Mouse (Mus musculus) hindbrain, postnatal 0 days (tissue): ENCODE measurements around the gene Atxn2. TPM values are rescaled to one million over a fixed set of nuclear protein-coding genes. Genes with fewer than 3 reads are reported as not detected.

Source experiments
- ATAC-seq: fragments of 200-750 bp; cut with Nextera tagmentation; 2 replicates; pipeline ENCODE4 v1.8.0; 2017; ENCODE audit warnings: mild to moderate bottlenecking, moderate TSS enrichment, moderate library complexity
- DNase-seq: peaks from one replicate; pipeline ENCODE4 v3.0.0-alpha.2; 2015; ENCODE audit warnings: low spot score
- H3K27ac ChIP-seq: fragments of 300-500 bp; sonication (generic); 2 replicates; pipeline ENCODE4 v1.5.1; 2014; ENCODE audit warnings: mild to moderate bottlenecking
- H3K27me3 ChIP-seq: fragments of 300-500 bp; sonication (generic); 2 replicates; pipeline ENCODE4 v1.6.1; 2014; ENCODE audit warnings: low read length, mixed read lengths; ENCODE audit not compliant: insufficient read depth
- H3K36me3 ChIP-seq: fragments of 300-500 bp; sonication (generic); 2 replicates; pipeline ENCODE4 v1.6.1; 2014; ENCODE audit warnings: low read length, mixed read lengths; ENCODE audit not compliant: insufficient read depth
- H3K4me1 ChIP-seq: fragments of 300-500 bp; sonication (generic); 2 replicates; pipeline ENCODE4 v1.6.1; 2014; ENCODE audit warnings: antibody characterized with exemption, low read length, mixed read lengths; ENCODE audit not compliant: insufficient read depth
- H3K4me2 ChIP-seq: fragments of 300-500 bp; sonication (generic); 2 replicates; pipeline ENCODE4 v1.6.1; 2014; ENCODE audit warnings: low read depth, mild to moderate bottlenecking, low read length, moderate library complexity, mixed read lengths
- H3K4me3 ChIP-seq: fragments of 300-500 bp; sonication (generic); 2 replicates; pipeline ENCODE4 v1.5.1; 2014; ENCODE audit warnings: low read length
- H3K9ac ChIP-seq: fragments of 300-500 bp; sonication (generic); replicated peaks from 2 replicates; pipeline ENCODE4 v1.6.1; 2014; ENCODE audit warnings: mild to moderate bottlenecking, low read length, moderate library complexity, mixed read lengths
- H3K9me3 ChIP-seq: fragments of 300-500 bp; sonication (generic); 2 replicates; pipeline ENCODE4 v1.6.1; 2016; ENCODE audit warnings: low read length, mixed read lengths
- CTCF ChIP-seq: IDR thresholded peaks from 2 replicates; pipeline ENCODE4 v1.5.1; 2016; ENCODE audit warnings: antibody characterized with exemption, control low read depth, low read depth
- WGBS: fragments of 180-500 bp; shearing (Covaris S2); extraction: QIAGEN DNeasy Blood & Tissue Kit; methylation state at CpG from one replicate; pipeline ENCODE4 v1.1.7; 2014; 5-methylcytosine and 5-hydroxymethylcytosine counted together
- polyA plus RNA-seq: library from polyadenylated mRNA; unstranded; fragments of >200 nt; fragmentation: Nextera tagmentation; extraction: Ambion mirVana; gene quantifications from 2 replicates; pipeline ENCODE4 v1.2.1, GENCODE M21; 2015
- total RNA-seq: library from RNA; depleted of rRNA; stranded (reverse); fragments of >200 nt; gene quantifications from 2 replicates; pipeline ENCODE4 v1.2.3, GENCODE M21; 2014

The Atxn2 gene
- total and polyA plus RNA-seq, 2 experiments from 2014 or later = 83.5 to 118 TPM

DNA sequence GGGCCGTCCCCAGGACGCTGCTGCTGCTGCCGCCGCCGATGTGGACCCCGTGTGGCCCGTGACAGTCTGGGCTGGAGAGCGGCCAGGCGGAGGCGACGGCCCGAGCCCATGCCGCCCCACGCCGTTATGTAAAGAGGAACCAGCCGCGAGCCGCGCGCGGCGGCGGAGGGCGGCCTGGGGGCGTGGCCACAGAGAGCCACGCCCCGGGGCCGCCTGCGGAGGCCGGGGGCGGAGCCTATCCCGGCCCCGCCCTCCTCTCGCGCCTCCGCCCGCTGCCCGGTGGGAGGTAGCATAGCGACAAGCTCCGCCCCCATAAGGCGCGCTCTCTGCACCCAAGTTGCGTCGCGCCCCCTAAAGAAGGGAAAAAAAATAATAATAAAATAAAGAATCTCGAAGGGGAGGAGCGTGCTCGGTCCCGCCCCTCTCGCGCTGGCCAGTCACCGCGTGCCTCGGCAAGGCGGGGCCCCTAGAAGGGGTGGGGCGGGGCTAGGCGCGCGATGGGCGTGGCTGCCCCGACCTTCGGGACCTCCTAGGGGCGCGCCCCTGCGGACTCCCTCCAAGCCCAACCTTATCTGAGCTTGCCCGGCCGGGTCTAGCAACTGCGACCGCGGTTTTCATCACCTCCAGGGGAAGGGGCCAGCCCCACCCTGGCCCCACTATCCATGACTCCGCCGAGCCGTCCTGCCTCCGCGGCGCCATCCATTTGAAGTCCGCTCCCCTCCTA lies 125.7 kb downstream of the Atxn2 start:
- H3K9ac ChIP-seq = peak overlapping the region; percentile 68
- peaks cover 32% of the 10 kb centered on the region for H3K4me1 ChIP-seq

DNA sequence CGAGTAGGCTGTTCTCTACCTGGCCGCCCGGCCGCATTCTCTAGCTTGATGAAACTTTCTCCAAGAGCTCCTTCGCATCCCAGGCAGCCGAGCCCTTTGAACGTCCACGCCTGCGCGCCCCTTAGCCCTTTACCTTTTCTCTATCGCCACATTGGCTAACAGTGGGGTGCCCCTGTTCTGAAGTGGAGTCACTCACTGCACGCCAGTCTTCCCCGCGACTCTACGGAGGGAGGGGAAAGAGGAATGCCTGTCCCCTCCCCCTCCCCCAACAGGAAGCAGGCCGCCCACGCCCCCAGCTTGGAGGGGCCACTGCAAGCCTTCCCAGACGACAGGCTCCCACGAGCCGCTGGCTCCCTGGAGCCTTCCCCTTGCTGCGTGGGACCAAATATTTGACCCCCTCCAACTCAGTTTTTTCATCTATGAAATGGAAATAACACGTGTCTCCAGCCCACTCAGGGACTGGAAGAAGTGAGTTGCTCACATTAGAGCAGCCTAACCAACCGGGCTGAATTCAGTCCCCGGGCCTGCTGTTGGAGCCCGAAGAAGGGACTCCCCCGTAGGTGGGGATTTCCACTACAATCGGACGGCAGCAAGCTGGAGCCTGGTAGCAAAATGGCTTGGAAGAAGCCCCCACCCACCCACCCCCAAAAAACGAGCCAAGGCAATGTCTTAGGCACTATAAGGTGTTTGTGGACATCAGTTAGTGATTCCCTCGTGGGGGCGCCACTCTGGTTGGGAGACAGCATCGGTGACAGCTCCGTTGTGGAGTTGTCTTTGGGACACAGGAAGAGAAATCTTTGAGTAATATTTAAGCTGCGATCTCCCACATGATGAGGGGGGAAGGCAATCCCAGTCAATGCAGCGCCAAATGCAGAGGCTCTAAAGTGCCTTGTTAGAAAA lies 126.6 kb downstream of the Atxn2 start, which contains the start of gene Sh2b3:
Gene Sh2b3 (minus strand): TSS at position 206 of the 900 bp plus-strand sequence.
- peak within 1 kb of the TSS; percentile 68 for H3K9ac ChIP-seq
- H3K9me3 ChIP-seq = no peaks in the 10 kb centered on the region
- H3K4me1 ChIP-seq = peaks cover 32% of the 10 kb centered on the region
- TF ChIP-seq CTCF = no peak
- peak within 1 kb of the TSS; percentile 76 for H3K27ac ChIP-seq
- no peaks in the 10 kb centered on the region for H3K27me3 ChIP-seq
- WGBS = 2% methylated on average over 35 of the region's 35 CpGs
- DNase-seq = peak; percentile 37
- H3K4me3 ChIP-seq = peak within 1 kb of the TSS; percentile 80
- H3K4me2 ChIP-seq = peak within 1 kb of the TSS; percentile 89
- H3K36me3 ChIP-seq = no peaks in the 10 kb centered on the region
- no peak for ATAC-seq

More for the DNA sequence above, 125.7 kb downstream of the Atxn2 start:
- Histone ChIP-seq H3K36me3 (no peaks in the 10 kb centered on the region), H3K27ac (peak overlapping the region; percentile 76), H3K27me3 (no peaks in the 10 kb centered on the region), H3K4me2 (peak overlapping the region; percentile 89), H3K9me3 (no peaks in the 10 kb centered on the region), H3K4me3 (peak overlapping the region; percentile 80)
- ATAC-seq = peak; percentile 77
- peak; percentile 89 for DNase-seq
- WGBS = under 1% methylated on average over 67 of the region's 77 CpGs
- no peak for TF ChIP-seq CTCF

DNA sequence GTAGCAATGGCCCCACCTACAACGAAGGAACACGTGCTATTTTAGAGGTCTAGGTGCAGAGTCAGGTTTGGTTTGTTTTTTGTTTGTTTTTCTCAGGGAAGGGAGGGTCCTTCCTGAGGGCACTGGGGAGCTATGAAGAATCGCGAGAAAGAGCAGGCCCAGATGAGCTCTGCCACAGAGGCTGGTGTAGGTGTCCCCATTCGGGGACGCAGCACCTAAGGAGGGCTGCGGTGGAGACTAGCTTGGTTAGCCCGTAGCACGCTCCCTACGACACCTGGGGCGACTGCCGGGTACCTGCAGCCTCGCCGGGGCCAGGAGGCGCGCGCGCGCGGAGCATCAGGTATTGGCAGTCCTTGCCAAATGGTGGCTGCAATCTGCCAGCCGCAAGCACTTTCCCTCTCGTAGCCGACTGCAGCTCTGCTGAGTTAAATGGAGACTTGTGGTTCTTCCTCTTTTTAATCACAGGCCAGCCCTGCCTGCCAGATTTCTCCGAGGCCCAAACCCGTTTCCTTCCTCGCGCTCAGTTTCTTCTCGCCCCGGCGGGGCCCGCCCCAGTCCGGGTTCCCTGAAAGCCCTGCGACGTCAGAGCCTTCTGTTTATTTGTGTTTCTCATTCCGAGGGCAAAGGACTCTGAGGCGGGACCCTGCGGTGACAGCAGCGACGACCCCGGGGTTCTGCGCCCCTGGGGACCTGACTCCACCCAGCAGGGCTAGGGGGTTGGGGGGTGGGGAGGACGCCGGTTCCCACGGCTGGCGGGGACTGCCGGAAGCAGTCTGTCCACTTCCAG lies 127.4 kb downstream of the Atxn2 start:
- Histone ChIP-seq H3K4me2 (peak overlapping the region; percentile 89), H3K36me3 (no peaks in the 10 kb centered on the region), H3K4me1 (peaks cover 28% of the 10 kb centered on the region), H3K27me3 (0 out of 2 replicates have a peak, but pooled peaks cover 6% of the 10 kb centered on the region), H3K9ac (peak overlapping the region; percentile 41; the same call in 1 of the 2 replicates), H3K27ac (peak overlapping the region; percentile 32; the same call in 1 of the 2 replicates), H3K4me3 (peak overlapping the region; percentile 34), H3K9me3 (no peaks in the 10 kb centered on the region)
- ATAC-seq = no peak
- peak; percentile 42 for DNase-seq
- WGBS = 2% methylated on average over 46 of the region's 46 CpGs
- TF ChIP-seq CTCF = no peak

DNA sequence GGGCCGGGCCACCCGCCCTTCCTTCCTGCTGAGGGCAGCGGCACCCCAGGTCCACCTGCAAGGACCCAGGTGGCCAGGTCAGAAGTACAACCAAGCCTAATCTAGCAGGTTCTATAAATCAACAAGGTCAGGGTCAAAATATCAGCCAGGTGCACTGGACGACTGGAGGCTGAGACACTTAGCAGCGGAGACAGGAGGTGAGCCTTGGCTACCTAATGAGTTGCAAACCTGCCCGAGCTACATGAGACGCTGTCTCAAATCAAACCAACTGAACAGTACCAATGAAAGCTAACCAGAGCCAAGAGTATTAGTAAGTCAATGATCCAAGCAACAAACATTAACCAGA lies 128.0 kb downstream of the Atxn2 start:
- DNase-seq = no peak
- no peak overlapping the region for H3K9ac ChIP-seq
- H3K4me3 ChIP-seq = peak overlapping the region; percentile 34
- peak overlapping the region; percentile 89 for H3K4me2 ChIP-seq
- H3K4me1 ChIP-seq = peaks cover 25% of the 10 kb centered on the region
- H3K36me3 ChIP-seq = no peaks in the 10 kb centered on the region
- ATAC-seq = no peak
- H3K27ac ChIP-seq = no peak overlapping the region
- no peaks in the 10 kb centered on the region for H3K9me3 ChIP-seq
- 0 out of 2 replicates have a peak, but pooled peaks cover 8% of the 10 kb centered on the region for H3K27me3 ChIP-seq
- 36% methylated on average over 7 of the region's 7 CpGs for WGBS
- TF ChIP-seq CTCF = no peak

DNA sequence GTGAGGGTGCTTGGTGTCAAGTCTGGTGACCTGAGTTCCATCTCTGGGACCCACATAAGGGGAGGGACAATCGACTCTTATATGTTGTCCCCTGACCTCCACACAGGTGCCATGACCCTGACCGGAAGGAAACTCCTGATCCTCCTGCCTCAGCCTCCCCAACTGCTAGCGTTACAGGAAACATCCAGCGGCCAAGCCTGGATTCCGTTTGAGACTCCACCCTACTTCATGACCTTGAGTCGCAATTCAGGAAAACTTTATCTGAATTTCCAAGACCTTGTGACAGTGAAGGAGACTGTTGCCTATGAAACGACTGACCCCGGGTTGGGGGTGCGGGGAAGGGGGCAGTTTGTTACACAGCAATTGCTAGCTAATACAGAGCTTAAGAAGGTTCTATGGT lies 130.4 kb downstream of the Atxn2 start:
- Histone ChIP-seq H3K4me2 (no peak overlapping the region), H3K9me3 (no peaks in the 10 kb centered on the region), H3K27ac (no peak overlapping the region), H3K4me3 (no peak overlapping the region), H3K36me3 (no peaks in the 10 kb centered on the region), H3K4me1 (peaks cover 13% of the 10 kb centered on the region), H3K27me3 (0 out of 2 replicates have a peak, but pooled peaks cover 8% of the 10 kb centered on the region), H3K9ac (no peak overlapping the region)
- 91% methylated on average over 9 of the region's 9 CpGs for WGBS
- no peak for TF ChIP-seq CTCF
- ATAC-seq = no peak
- DNase-seq = no peak

DNA sequence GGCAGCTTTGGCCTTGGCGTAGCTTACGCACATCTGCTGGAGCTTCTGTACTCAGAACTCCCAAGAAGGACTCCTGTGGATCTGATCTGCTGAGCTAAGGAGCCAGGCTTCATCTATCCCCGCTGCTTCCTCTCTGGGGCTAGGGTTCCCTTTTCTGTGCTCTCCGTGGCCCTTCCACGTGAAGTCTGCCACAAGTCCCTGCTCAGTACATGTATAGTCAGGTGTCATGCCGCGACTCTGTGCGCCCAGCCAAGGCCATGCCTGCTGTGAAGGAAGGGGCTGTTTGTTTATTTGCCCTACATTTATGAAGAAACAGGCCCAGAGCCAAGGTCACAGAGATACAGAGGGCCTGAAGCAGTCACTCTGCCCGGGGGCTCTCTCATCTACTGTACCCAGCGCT lies 130.8 kb downstream of the Atxn2 start:
- peaks cover 13% of the 10 kb centered on the region for H3K4me1 ChIP-seq
- no peaks in the 10 kb centered on the region for H3K9me3 ChIP-seq
- no peak overlapping the region; the same call in 1 of the 2 replicates for H3K27ac ChIP-seq
- H3K36me3 ChIP-seq = no peaks in the 10 kb centered on the region
- peak overlapping the region; percentile 74; the same call in 1 of the 2 replicates for H3K4me2 ChIP-seq
- 0 out of 2 replicates have a peak, but pooled peaks cover 8% of the 10 kb centered on the region for H3K27me3 ChIP-seq
- DNase-seq (no peak), ATAC-seq (peak; percentile 4; the same call in 1 of the 2 replicates)
- H3K9ac ChIP-seq = no peak overlapping the region
- TF ChIP-seq CTCF = no peak
- no peak overlapping the region for H3K4me3 ChIP-seq
- WGBS = 46% methylated on average over 10 of the region's 10 CpGs
